Mouse (Mus musculus) ES-E14 (cell line): ENCODE results near the gene Sbf2. TPM values are rescaled to one million over a fixed set of nuclear protein-coding genes. Genes with fewer than 3 reads are reported as not detected.
A peak's percentile ranks its signal among the peaks of the same experiment; 100 is the strongest.

Source experiments
- DNase-seq: peaks from one replicate; pipeline ENCODE4 v3.0.0-alpha.2; 2013; ENCODE audit warnings: low read depth, low spot score
- H3K27ac ChIP-seq: 2 replicates; pipeline ENCODE4 v1.5.1; 2012; ENCODE audit warnings: low read depth, mild to moderate bottlenecking, low read length, moderate library complexity, mixed read lengths; ENCODE audit not compliant: poor library complexity, insufficient read depth, severe bottlenecking
- H3K36me3 ChIP-seq: 2 replicates; pipeline ENCODE4 v1.6.1; 2012; ENCODE audit warnings: mild to moderate bottlenecking, low read length, moderate library complexity, mixed read lengths; ENCODE audit not compliant: control insufficient read depth, poor library complexity, insufficient read depth, severe bottlenecking
- H3K4me1 ChIP-seq, 2 experiments: fragments of 150-350 bp in 1 of 2; sonication (generic) in 1 of 2; 2 replicates each; pipeline ENCODE4 v1.6.1; 2012; ENCODE audit warnings: low read length in 2 of 2, mild to moderate bottlenecking in 1 of 2, mixed read lengths in 1 of 2; ENCODE audit not compliant: control insufficient read depth in 2 of 2, insufficient read depth in 2 of 2, poor library complexity in 1 of 2
- H3K4me3 ChIP-seq, 2 experiments: fragments of 150-350 bp in 1 of 2; sonication (generic) in 1 of 2; 2 replicates each; pipeline ENCODE4 v1.5.1; 2012; ENCODE audit warnings: low read length in 2 of 2, low read depth in 1 of 2, mild to moderate bottlenecking in 1 of 2, mixed read lengths in 1 of 2; ENCODE audit not compliant: insufficient read depth in 1 of 2, poor library complexity in 1 of 2, severe bottlenecking in 1 of 2
- H3K9ac ChIP-seq: 2 replicates; pipeline ENCODE4 v1.6.1; 2012; ENCODE audit warnings: low read depth, mild to moderate bottlenecking, low read length, mixed read lengths; ENCODE audit not compliant: poor library complexity, insufficient read depth, severe bottlenecking
- H3K9me3 ChIP-seq: fragments of 150-350 bp; sonication (generic); 2 replicates; pipeline ENCODE4 v1.6.1; 2012; ENCODE audit warnings: low read depth, mild to moderate bottlenecking, low read length; ENCODE audit not compliant: control insufficient read depth, insufficient read depth
- CHD2 ChIP-seq: IDR thresholded peaks from 2 replicates; pipeline ENCODE4 v1.6.1; 2014; ENCODE audit warnings: mild to moderate bottlenecking, low read depth, low read length, inconsistent platforms
- HCFC1 ChIP-seq: IDR thresholded peaks from 2 replicates; pipeline ENCODE4 v1.6.1; 2012; ENCODE audit warnings: low read length, inconsistent platforms, borderline replicate concordance; ENCODE audit not compliant: insufficient read depth
- MAFK ChIP-seq: IDR thresholded peaks from 2 replicates; pipeline ENCODE4 v1.6.1; 2014; ENCODE audit warnings: mild to moderate bottlenecking, low read depth, low read length, inconsistent platforms; ENCODE audit not compliant: insufficient read depth
- ZC3H11A ChIP-seq: IDR thresholded peaks from 2 replicates; pipeline ENCODE4 v1.6.1; 2012; ENCODE audit warnings: low read depth, mild to moderate bottlenecking, inconsistent platforms, low read length, borderline replicate concordance
- ZNF384 ChIP-seq: IDR thresholded peaks from 2 replicates; pipeline ENCODE4 v1.6.1; 2012; ENCODE audit warnings: low read depth, low read length, inconsistent platforms
- in situ Hi-C, 2 experiments: fragments of 600-800 bp; cut with MboI; formaldehyde crosslinking; loops; one replicate each; pipeline ENCODE4 v1.15.1; 2025; ENCODE audit warnings: low sequenced_read_pairs in 2 of 2, inconsistent platforms in 1 of 2; ENCODE audit not compliant: unreplicated experiment in 2 of 2
- total RNA-seq: library from RNA; depleted of rRNA; stranded (reverse); fragments of 300-350 nt; gene quantifications from 2 replicates; pipeline ENCODE4 v1.2.3, GENCODE M21; 2012

Gene Sbf2
- total RNA-seq, 1 experiment = 17.4 TPM

- in situ Hi-C loops = no loop called here
- Histone ChIP-seq H3K9me3 (no peaks in the 10 kb centered on the region), H3K4me3 (no peak overlapping the region), H3K4me1 (peaks cover 0 to 3% of the 10 kb centered on the region in 2 experiments; a peak in 1 of 4 replicates), H3K27ac (no peak overlapping the region), H3K36me3 (no peaks in the 10 kb centered on the region; the same call in 1 of the 2 replicates), H3K9ac (no peak overlapping the region)
- TF ChIP-seq ZC3H11A (no peak), HCFC1 (no peak), CHD2 (no peak), ZNF384 (no peak), MAFK (no peak)
- DNase-seq = no peak
Measured at GRCm38 (mm10) chr7:110583705-110584104, 31.0 kb downstream of the Sbf2 start.

- in situ Hi-C loops = loop anchor here in 1 of 2 experiments (10.0 kb wide), 1 partner anchor 59 kb away; the partner anchor contains the start of gene Adm
- TF ChIP-seq ZNF384 (no peak), CHD2 (no peak), HCFC1 (no peak), ZC3H11A (no peak), MAFK (no peak)
- Histone ChIP-seq H3K4me1 (no peaks in the 10 kb centered on the region), H3K4me3 (no peak overlapping the region), H3K27ac (no peak overlapping the region), H3K9me3 (no peaks in the 10 kb centered on the region), H3K9ac (no peak overlapping the region), H3K36me3 (no peaks in the 10 kb centered on the region)
- DNase-seq = no peak
Measured at GRCm38 (mm10) chr7:110565815-110566549, 48.7 kb downstream of the Sbf2 start.

- TF ChIP-seq MAFK (peak; percentile 74), ZC3H11A (no peak)
- no peak overlapping the region for H3K9ac ChIP-seq
- no peaks in the 10 kb centered on the region; the same call in 1 of the 2 replicates for H3K36me3 ChIP-seq
- H3K4me1 ChIP-seq = no peaks in the 10 kb centered on the region
- DNase-seq = no peak
- H3K27ac ChIP-seq = no peak overlapping the region
- no peak overlapping the region for H3K4me3 ChIP-seq
- in situ Hi-C loops = loop anchor here in 1 of 2 experiments (10.0 kb wide), 1 partner anchor 63 kb away; the partner anchor contains the start of gene Adm
- H3K9me3 ChIP-seq = no peaks in the 10 kb centered on the region
Measured at GRCm38 (mm10) chr7:110561647-110562046, 53.1 kb downstream of the Sbf2 start.

GRCm38 (mm10) chr7:110557001-110557400, 57.7 kb downstream of the Sbf2 start:
- H3K27ac ChIP-seq = no peak overlapping the region
- TF ChIP-seq ZNF384 (no peak), HCFC1 (no peak), CHD2 (no peak), ZC3H11A (no peak), MAFK (no peak)
- in situ Hi-C loops = no loop called here
- H3K36me3 ChIP-seq = no peaks in the 10 kb centered on the region; the same call in 1 of the 2 replicates
- H3K4me1 ChIP-seq = no peaks in the 10 kb centered on the region
- H3K4me3 ChIP-seq = no peak overlapping the region
- H3K9ac ChIP-seq = no peak overlapping the region
- DNase-seq = no peak
- H3K9me3 ChIP-seq = no peaks in the 10 kb centered on the region

GRCm38 (mm10) chr7:110556221-110556620, 58.5 kb downstream of the Sbf2 start:
- DNase-seq = no peak
- no peak for TF ChIP-seq CHD2
- Histone ChIP-seq H3K9me3 (no peaks in the 10 kb centered on the region), H3K4me3 (no peak overlapping the region), H3K27ac (no peak overlapping the region), H3K36me3 (no peaks in the 10 kb centered on the region; the same call in 1 of the 2 replicates), H3K9ac (no peak overlapping the region), H3K4me1 (no peaks in the 10 kb centered on the region)
- in situ Hi-C loops = no loop called here
